Mouse (Mus musculus) kidney, adult 2 months (tissue): ENCODE data around the gene Dcakd.

Source experiments
- CTCF ChIP-seq: fragments of 200-500 bp; conservative IDR thresholded peaks from 2 replicates; pipeline ENCODE4 v1.5.1; 2011; ENCODE audit warnings: low read depth, mild to moderate bottlenecking, control low read depth, low read length, moderate library complexity, mixed read lengths; ENCODE audit not compliant: insufficient read depth, insufficient read length
- POLR2A ChIP-seq: fragments of 200-500 bp; IDR thresholded peaks from one replicate; pipeline ENCODE4 v1.6.1; 2011; ENCODE audit warnings: low read depth, low read length, control low read depth

DNA sequence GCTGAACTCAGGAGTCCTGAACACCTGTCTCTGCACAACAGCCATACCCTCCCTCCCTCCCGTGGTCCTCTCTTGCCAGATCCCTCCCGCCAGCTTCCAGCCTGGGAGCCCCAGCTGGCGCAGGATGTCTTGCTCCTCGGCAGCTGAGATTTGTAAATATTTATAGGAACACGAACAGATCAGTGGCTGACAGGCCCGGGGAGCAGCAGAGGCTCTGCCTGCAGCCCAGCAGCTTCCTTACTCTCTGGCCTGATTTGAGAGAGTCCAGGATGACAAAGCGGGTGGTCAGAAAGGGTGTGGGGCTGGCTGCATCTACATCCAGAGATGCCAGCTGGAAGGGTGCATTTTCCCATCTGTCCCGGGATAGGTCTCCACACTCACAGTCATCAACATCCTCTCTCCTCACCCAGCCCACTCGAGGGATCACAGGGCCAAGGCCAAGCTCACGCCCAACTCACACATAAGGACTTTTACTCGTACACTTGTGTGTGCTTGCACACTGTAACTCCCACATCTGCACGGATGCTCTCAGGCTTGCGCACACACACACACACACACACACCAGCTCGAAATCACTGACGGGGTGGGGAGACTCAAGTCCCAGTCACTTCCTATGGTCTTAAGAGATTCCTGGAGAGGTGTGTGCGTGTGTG, 71.0 kb downstream of the Dcakd start:
- TF ChIP-seq POLR2A (no peak), CTCF (no peak)
